ENCODE assay signal across 8 mouse cellular contexts in genomic region chr3:96435557-96436091, GRCm38 (mm10). TPM values are rescaled to one million over a fixed set of nuclear protein-coding genes. Genes with fewer than 3 reads are reported as not detected.
A peak's percentile ranks its signal among the peaks of the same experiment; 100 is the strongest.
DNase-seq lines count a peak whose midpoint lies in the region; ATAC-seq lines count a peak whose summit lies in the region.

No protein-coding gene starts in this region.

- H3K4me2 ChIP-seq in kidney, embryonic 14.5 days (replicated peaks; ENCODE audit: low read depth, low read length): peak overlapping the region; percentile 39
- H3K4me2 ChIP-seq in forebrain, embryonic 14.5 days (ENCODE audit: low read length): no peak overlapping the region

- H3K9me3 ChIP-seq in kidney, embryonic 14.5 days (ENCODE audit: control insufficient read depth, low read length): no peaks in the 10 kb centered on the region
- H3K9me3 ChIP-seq in forebrain, embryonic 14.5 days (replicated peaks; ENCODE audit: control insufficient read depth, low read length): no peaks in the 10 kb centered on the region

- H3K27ac ChIP-seq in kidney, embryonic 14.5 days (ENCODE audit: low read depth, low read length): no peak overlapping the region
- no peak overlapping the region for H3K27ac ChIP-seq in forebrain, embryonic 14.5 days (ENCODE audit: low read depth, low read length)

- H3K36me3 ChIP-seq in kidney, embryonic 14.5 days (ENCODE audit: control insufficient read depth, insufficient read depth, low read length): no peaks in the 10 kb centered on the region
- no peaks in the 10 kb centered on the region for H3K36me3 ChIP-seq in forebrain, embryonic 14.5 days (ENCODE audit: control insufficient read depth, insufficient read depth, low read length)

- H3K4me3 ChIP-seq in kidney, embryonic 14.5 days (ENCODE audit: low read length): peak overlapping the region; percentile 30
- H3K4me3 ChIP-seq in forebrain, embryonic 14.5 days (ENCODE audit: low read depth, low read length): 0 out of 2 replicates have a peak overlapping the region, but pooled peaks have one; percentile 2

- intact Hi-C loops in gastrocnemius, postnatal 36 days (cut with DNase I): loop anchor here (5.0 kb wide), 1 partner anchor 158 kb away; no protein-coding TSS in a partner anchor

- no peak for DNase-seq in kidney, adult 18-20 months
- DNase-seq in T-cell, adult 2 months (ENCODE audit: low spot score): peak; percentile 52
- peak; percentile 36 for DNase-seq in forebrain, embryonic 14.5 days (ENCODE audit: low spot score)
- DNase-seq in layer of hippocampus, postnatal 36 days: peak; percentile 57 to 62
- DNase-seq in naive thymus-derived CD4-positive, alpha-beta T cell, adult 2 months (ENCODE audit: low read depth): peak; percentile 46
- no peak for DNase-seq in gastrocnemius, postnatal 36 days
- no peak for DNase-seq in adipocyte (ENCODE audit: low spot score)

- ATAC-seq in kidney, embryonic 14.5 days (ENCODE audit: low FRiP score, low TSS enrichment): peak; percentile 69
- no peak for ATAC-seq in forebrain, embryonic 14.5 days

- H3K27me3 ChIP-seq in kidney, embryonic 14.5 days (ENCODE audit: control insufficient read depth, insufficient read depth, low read length): peaks cover 45% of the 10 kb centered on the region
- H3K27me3 ChIP-seq in forebrain, embryonic 14.5 days (replicated peaks; ENCODE audit: control insufficient read depth, insufficient read depth, low read length): peaks cover 47% of the 10 kb centered on the region

- under 1% methylated on average over 26 of the region's 26 CpGs for WGBS in kidney, embryonic 14.5 days
- WGBS in forebrain, embryonic 14.5 days: under 1% methylated on average over 26 of the region's 26 CpGs

- H3K4me1 ChIP-seq in kidney, embryonic 14.5 days (ENCODE audit: control insufficient read depth, insufficient read depth, low read length): no peaks in the 10 kb centered on the region
- H3K4me1 ChIP-seq in forebrain, embryonic 14.5 days (ENCODE audit: control insufficient read depth, insufficient read depth, low read length): no peaks in the 10 kb centered on the region

- 0 out of 2 replicates have a peak overlapping the region, but pooled peaks have one; percentile 12 for H3K9ac ChIP-seq in kidney, embryonic 14.5 days (ENCODE audit: low read depth, low read length)
- H3K9ac ChIP-seq in forebrain, embryonic 14.5 days (ENCODE audit: low read length): no peak overlapping the region

RNA-seq across cellular contexts. Expression of gene BC107364, which starts 16.5 kb away (rescaled TPM):
- 0.20 TPM in 1 of 2 replicates, not detected in the other for polyA plus RNA-seq in kidney, embryonic 14.5 days (2014; fragmentation: Nextera tagmentation; extraction: Ambion mirVana)
- not detected in 2 replicates for polyA plus RNA-seq in forebrain, embryonic 14.5 days (2014; fragmentation: Nextera tagmentation; extraction: Ambion mirVana)
- not detected for total RNA-seq in layer of hippocampus, postnatal 36 days (2021)
- total RNA-seq in gastrocnemius, postnatal 36 days (2021): not detected

Comparison
In these comparisons a context has a peak if more than half of its experiments do, and no peak if none do; other contexts are left out.
1. DNase-seq: peak in T-cell, adult 2 months (single experiment), forebrain, embryonic 14.5 days (single experiment), layer of hippocampus, postnatal 36 days (2 of 2) and naive thymus-derived CD4-positive, alpha-beta T cell, adult 2 months (single experiment); none in kidney, adult 18-20 months (single experiment), gastrocnemius, postnatal 36 days (0 of 2) and adipocyte (single experiment).